Mouse (Mus musculus): ENCODE data around the gene Mpeg1. TPM values are rescaled to one million over a fixed set of nuclear protein-coding genes. Genes with fewer than 3 reads are reported as not detected.

Mpeg1 gene
- polyA plus RNA-seq, 1 experiment from 2014 or later: 0.41 TPM

DNA sequence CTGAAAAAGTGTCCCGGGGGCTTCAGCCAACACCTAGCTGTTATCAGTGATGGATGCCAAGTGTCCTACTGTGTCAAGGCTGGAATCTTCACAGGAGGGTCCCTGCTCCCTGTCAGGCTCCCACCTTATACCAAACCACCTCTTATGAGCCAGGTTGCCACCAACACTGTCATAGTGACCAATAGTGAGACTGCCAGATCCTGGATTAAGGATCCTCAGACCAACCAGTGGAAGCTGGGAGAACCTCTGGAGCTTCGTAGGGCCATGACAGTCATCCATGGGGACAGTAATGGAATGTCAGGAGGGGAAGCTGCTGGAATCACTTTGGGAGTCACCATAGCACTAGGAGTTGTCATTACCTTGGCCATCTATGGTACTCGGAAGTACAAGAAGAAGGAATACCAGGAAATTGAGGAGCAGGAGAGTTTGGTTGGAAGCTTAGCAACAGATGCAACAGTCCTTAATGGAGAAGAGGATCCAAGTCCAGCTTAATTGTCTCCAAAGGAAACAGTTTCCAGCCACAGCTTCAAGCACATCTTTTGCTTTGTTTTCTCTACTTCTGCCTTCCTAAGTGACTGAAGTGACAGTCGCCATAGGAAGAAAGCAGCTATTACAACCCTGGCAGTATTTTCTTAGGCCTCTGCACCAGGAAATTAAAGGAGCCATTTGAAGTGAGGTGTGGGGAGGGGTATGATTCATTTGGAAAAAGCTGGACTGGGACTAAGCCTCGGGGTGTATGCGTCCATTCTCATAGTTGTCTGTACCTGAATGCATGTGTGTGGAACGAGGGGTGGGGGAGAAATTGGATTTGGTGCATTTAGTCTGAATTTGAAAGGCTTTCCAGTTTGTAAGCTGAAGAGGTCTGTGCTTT, 2.5 kb downstream of the Mpeg1 start:
- 58% methylated on average over 7 of the region's 7 CpGs for WGBS
- peak; percentile 42 for DNase-seq (ENCODE audit: low spot score)
- no peak overlapping the region for H3K4me2 ChIP-seq (ENCODE audit: low read depth, low read length, severe bottlenecking)
- peak; percentile 55 for ATAC-seq (replicated peaks; ENCODE audit: low FRiP score)
- no peaks in the 10 kb centered on the region for H3K27me3 ChIP-seq (ENCODE audit: control insufficient read depth, insufficient read depth, low read length)
- H3K9me3 ChIP-seq (ENCODE audit: control insufficient read depth, low read length): no peaks in the 10 kb centered on the region
- no peak overlapping the region for H3K4me3 ChIP-seq (ENCODE audit: low read depth, low read length)
- no peak overlapping the region for H3K9ac ChIP-seq (ENCODE audit: low read length)
- no peaks in the 10 kb centered on the region for H3K4me1 ChIP-seq (replicated peaks; ENCODE audit: control insufficient read depth, insufficient read depth, low read length)
- no peaks in the 10 kb centered on the region; the same call in 1 of the 2 replicates for H3K36me3 ChIP-seq (ENCODE audit: control insufficient read depth, insufficient read depth, low read length)
- no peak overlapping the region for H3K27ac ChIP-seq (ENCODE audit: low read depth, low read length)

DNA sequence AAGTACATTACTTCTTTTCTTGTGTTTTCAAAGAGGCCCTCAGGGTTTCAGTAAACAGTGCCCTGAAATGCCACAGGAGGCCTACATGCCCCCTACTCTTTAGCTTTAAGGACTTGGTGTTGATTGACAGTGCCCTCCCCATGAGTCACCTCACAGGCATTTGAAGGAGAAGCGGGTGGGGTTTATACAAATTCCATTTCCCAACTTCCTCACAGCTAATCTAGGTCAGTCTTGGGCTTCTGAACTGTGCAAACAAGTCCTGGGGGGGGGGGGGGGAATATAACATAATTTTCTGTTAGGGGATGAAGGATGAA, 3.1 kb downstream of the Mpeg1 start:
- no peak overlapping the region for H3K27ac ChIP-seq (ENCODE audit: low read depth, low read length)
- 18% methylated on average over 1 of the region's 1 CpGs for WGBS
- peak; percentile 49 for DNase-seq (ENCODE audit: low spot score)
- H3K27me3 ChIP-seq (ENCODE audit: control insufficient read depth, insufficient read depth, low read length): no peaks in the 10 kb centered on the region
- H3K9me3 ChIP-seq (ENCODE audit: control insufficient read depth, low read length): no peaks in the 10 kb centered on the region
- peaks cover under 1% of the 10 kb centered on the region for H3K36me3 ChIP-seq (ENCODE audit: control insufficient read depth, insufficient read depth, low read length)
- H3K4me2 ChIP-seq (ENCODE audit: low read depth, low read length, severe bottlenecking): no peak overlapping the region
- H3K9ac ChIP-seq (ENCODE audit: low read length): no peak overlapping the region
- H3K4me1 ChIP-seq (replicated peaks; ENCODE audit: control insufficient read depth, insufficient read depth, low read length): no peaks in the 10 kb centered on the region
- peak; percentile 52 for ATAC-seq (replicated peaks; ENCODE audit: low FRiP score)
- no peak overlapping the region for H3K4me3 ChIP-seq (ENCODE audit: low read depth, low read length)

DNA sequence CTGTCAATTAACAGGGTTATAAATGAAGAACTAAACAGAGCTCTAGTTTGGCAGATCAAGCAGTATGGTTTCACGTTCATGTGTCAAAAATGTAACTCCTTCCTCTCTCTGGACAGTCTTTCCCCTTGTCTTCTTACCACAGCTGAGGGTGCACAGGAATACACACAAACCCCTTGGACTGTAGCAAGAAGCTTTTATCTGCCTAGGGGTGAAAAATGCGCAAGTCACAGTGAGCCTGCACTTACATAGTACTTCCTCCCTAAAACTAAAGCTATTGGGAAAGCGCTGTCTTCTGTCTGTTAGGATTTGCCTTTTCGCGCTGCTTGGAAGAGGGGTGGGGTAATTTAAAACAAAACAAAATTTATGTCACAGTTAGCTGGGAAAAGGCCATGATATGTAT, 3.5 kb downstream of the Mpeg1 start:
- no peak overlapping the region for H3K4me2 ChIP-seq (ENCODE audit: low read depth, low read length, severe bottlenecking)
- H3K36me3 ChIP-seq (ENCODE audit: control insufficient read depth, insufficient read depth, low read length): peaks cover 5% of the 10 kb centered on the region
- ATAC-seq (replicated peaks; ENCODE audit: low FRiP score) (no peak), DNase-seq (ENCODE audit: low spot score) (peak; percentile 14)
- H3K9me3 ChIP-seq (ENCODE audit: control insufficient read depth, low read length): no peaks in the 10 kb centered on the region
- H3K4me1 ChIP-seq (replicated peaks; ENCODE audit: control insufficient read depth, insufficient read depth, low read length): no peaks in the 10 kb centered on the region
- H3K27ac ChIP-seq (ENCODE audit: low read depth, low read length): no peak overlapping the region
- no peak overlapping the region for H3K9ac ChIP-seq (ENCODE audit: low read length)
- no peaks in the 10 kb centered on the region for H3K27me3 ChIP-seq (ENCODE audit: control insufficient read depth, insufficient read depth, low read length)
- WGBS: 83% methylated on average over 5 of the region's 5 CpGs
- H3K4me3 ChIP-seq (ENCODE audit: low read depth, low read length): no peak overlapping the region

DNA sequence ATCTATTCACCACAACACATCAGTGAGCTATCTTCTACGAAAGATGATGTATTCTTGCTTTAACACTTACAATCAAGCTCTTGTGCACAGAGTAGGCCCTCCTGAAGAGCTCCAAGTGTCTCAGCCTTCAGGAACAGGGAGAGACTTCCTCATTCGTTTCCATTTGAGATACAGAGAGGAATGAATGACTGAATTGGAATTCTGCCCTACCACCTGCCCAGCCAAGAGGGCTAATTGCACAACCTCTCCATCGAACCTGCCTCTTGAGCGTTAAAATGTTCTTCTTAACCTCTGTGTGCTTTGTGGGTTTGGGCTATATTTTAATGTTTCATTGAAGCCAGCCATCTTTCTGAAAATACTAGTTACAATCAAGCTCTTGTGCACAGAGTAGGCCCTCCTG, 4.1 kb downstream of the Mpeg1 start:
- ATAC-seq (replicated peaks; ENCODE audit: low FRiP score): no peak
- Histone ChIP-seq H3K4me1 (replicated peaks; ENCODE audit: control insufficient read depth, insufficient read depth, low read length) (no peaks in the 10 kb centered on the region), H3K9me3 (ENCODE audit: control insufficient read depth, low read length) (no peaks in the 10 kb centered on the region), H3K9ac (ENCODE audit: low read length) (no peak overlapping the region), H3K4me2 (ENCODE audit: low read depth, low read length, severe bottlenecking) (no peak overlapping the region), H3K27me3 (ENCODE audit: control insufficient read depth, insufficient read depth, low read length) (no peaks in the 10 kb centered on the region), H3K4me3 (ENCODE audit: low read depth, low read length) (no peak overlapping the region), H3K36me3 (ENCODE audit: control insufficient read depth, insufficient read depth, low read length) (peaks cover 10% of the 10 kb centered on the region), H3K27ac (ENCODE audit: low read depth, low read length) (no peak overlapping the region)
- DNase-seq (ENCODE audit: low spot score): no peak
- 82% methylated on average over 4 of the region's 4 CpGs for WGBS

DNA sequence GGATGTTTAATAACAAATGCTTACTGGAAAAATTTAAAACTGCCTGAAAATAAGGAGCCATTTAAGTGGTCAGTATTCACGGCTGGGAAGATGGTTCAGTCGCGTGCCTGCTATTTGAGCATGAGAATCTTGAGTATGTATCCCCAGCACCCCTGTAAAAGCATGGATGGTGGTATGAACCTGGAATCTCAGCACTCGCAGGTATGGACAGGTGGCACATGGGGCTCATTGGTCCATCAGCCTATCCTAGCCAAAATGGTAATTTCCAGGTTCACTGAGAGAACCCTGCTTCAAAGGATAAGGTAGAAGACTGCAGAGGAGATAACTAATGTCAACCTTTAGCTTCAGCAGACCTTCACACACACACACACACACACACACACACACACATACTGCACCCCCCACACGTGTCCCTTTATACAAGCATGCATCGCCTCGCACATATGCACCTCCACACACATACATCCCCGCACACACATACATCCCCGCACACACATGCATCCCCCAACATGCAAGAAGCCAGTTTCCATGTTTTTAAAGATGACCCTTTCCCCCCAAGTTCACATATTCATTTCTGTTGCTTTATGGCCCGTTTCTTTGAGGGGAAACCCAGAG, 5.1 kb downstream of the Mpeg1 start:
- Histone ChIP-seq H3K4me1 (replicated peaks; ENCODE audit: control insufficient read depth, insufficient read depth, low read length) (no peaks in the 10 kb centered on the region), H3K9ac (ENCODE audit: low read length) (no peak overlapping the region), H3K27me3 (ENCODE audit: control insufficient read depth, insufficient read depth, low read length) (no peaks in the 10 kb centered on the region), H3K9me3 (ENCODE audit: control insufficient read depth, low read length) (no peaks in the 10 kb centered on the region), H3K4me2 (ENCODE audit: low read depth, low read length, severe bottlenecking) (no peak overlapping the region), H3K27ac (ENCODE audit: low read depth, low read length) (no peak overlapping the region), H3K4me3 (ENCODE audit: low read depth, low read length) (no peak overlapping the region), H3K36me3 (ENCODE audit: control insufficient read depth, insufficient read depth, low read length) (peaks cover 10% of the 10 kb centered on the region)
- peak; percentile 45 for DNase-seq (ENCODE audit: low spot score)
- no peak for ATAC-seq (replicated peaks; ENCODE audit: low FRiP score)
- WGBS: 93% methylated on average over 10 of the region's 10 CpGs

DNA sequence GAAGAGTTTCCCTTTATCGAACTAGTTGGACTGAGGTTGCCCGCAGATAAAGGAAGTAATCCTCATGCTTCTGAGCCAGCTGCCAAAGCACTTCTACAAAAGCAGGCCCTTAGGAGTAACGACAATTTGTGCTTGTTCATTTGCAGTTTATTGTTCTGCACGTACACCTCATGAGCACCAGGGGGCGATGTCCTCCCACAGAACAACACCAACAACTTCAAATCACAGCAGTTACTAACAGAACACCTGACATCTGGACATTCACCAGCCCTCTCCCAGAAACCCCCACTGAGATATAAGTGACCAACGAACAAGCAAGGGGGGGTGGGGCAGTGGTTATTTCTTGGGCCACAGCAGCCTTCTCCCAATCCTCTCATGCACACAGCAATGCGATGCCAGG, 5.6 kb downstream of the Mpeg1 start:
- peaks cover 10% of the 10 kb centered on the region for H3K36me3 ChIP-seq (ENCODE audit: control insufficient read depth, insufficient read depth, low read length)
- H3K9ac ChIP-seq (ENCODE audit: low read length): no peak overlapping the region
- no peaks in the 10 kb centered on the region for H3K27me3 ChIP-seq (ENCODE audit: control insufficient read depth, insufficient read depth, low read length)
- no peak overlapping the region for H3K4me3 ChIP-seq (ENCODE audit: low read depth, low read length)
- DNase-seq (ENCODE audit: low spot score): peak; percentile 71
- H3K4me1 ChIP-seq (replicated peaks; ENCODE audit: control insufficient read depth, insufficient read depth, low read length): no peaks in the 10 kb centered on the region
- no peak overlapping the region for H3K4me2 ChIP-seq (ENCODE audit: low read depth, low read length, severe bottlenecking)
- WGBS: 30% methylated on average over 7 of the region's 7 CpGs
- H3K27ac ChIP-seq (ENCODE audit: low read depth, low read length): no peak overlapping the region
- ATAC-seq (replicated peaks; ENCODE audit: low FRiP score): peak; percentile 44
- no peaks in the 10 kb centered on the region for H3K9me3 ChIP-seq (ENCODE audit: control insufficient read depth, low read length)

DNA sequence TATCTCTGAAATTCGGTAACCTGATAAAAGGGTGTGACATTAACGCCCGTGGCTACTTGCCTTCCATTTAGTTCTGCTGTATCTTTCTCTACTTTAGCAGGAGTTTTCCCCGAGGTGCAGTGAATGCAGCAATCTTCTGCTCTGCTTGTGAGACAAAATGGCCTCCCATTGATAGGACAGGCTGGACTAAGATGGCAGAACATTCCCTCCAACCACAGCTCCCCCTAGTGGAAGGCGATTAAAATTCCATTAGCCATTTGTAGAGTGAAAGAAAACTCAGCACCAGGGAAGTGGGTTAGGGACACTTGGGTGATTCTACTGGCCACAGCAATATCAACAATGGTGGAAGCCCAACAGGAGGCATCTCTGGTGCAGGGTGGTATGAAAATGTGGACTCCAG, 6.9 kb downstream of the Mpeg1 start:
- peak; percentile 73 for DNase-seq (ENCODE audit: low spot score)
- H3K36me3 ChIP-seq (ENCODE audit: control insufficient read depth, insufficient read depth, low read length): peaks cover 10% of the 10 kb centered on the region
- H3K27me3 ChIP-seq (ENCODE audit: control insufficient read depth, insufficient read depth, low read length): no peaks in the 10 kb centered on the region
- H3K9ac ChIP-seq (ENCODE audit: low read length): no peak overlapping the region
- 82% methylated on average over 5 of the region's 5 CpGs for WGBS
- no peaks in the 10 kb centered on the region for H3K9me3 ChIP-seq (ENCODE audit: control insufficient read depth, low read length)
- no peak overlapping the region for H3K27ac ChIP-seq (ENCODE audit: low read depth, low read length)
- H3K4me1 ChIP-seq (replicated peaks; ENCODE audit: control insufficient read depth, insufficient read depth, low read length): no peaks in the 10 kb centered on the region
- ATAC-seq (replicated peaks; ENCODE audit: low FRiP score): no peak
- no peak overlapping the region for H3K4me3 ChIP-seq (ENCODE audit: low read depth, low read length)
- no peak overlapping the region for H3K4me2 ChIP-seq (ENCODE audit: low read depth, low read length, severe bottlenecking)

DNA sequence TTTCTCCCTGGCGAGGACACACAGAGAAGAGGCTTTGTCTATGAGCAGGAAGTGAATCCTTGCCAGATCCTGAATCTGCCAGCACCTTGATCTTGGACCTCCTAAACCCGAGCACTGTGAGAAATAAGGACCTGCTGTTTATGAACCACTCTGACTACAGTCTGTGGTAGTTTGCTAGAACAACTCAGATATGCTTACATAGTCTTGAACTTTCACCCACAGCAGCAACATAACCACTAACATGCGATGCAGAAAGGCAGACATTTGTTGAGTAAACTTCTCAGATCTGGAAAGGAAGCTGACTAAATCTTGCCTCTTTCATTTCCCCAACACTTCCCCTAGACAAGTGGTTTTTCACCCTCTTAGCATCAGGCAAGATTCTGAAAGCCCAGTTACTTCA, 11.3 kb downstream of the Mpeg1 start:
- H3K9me3 ChIP-seq (ENCODE audit: control insufficient read depth, low read length): no peaks in the 10 kb centered on the region
- WGBS: 83% methylated on average over 3 of the region's 3 CpGs
- H3K4me1 ChIP-seq (replicated peaks; ENCODE audit: control insufficient read depth, insufficient read depth, low read length): no peaks in the 10 kb centered on the region
- no peak overlapping the region for H3K27ac ChIP-seq (ENCODE audit: low read depth, low read length)
- H3K4me2 ChIP-seq (ENCODE audit: low read depth, low read length, severe bottlenecking): no peak overlapping the region
- no peaks in the 10 kb centered on the region for H3K27me3 ChIP-seq (ENCODE audit: control insufficient read depth, insufficient read depth, low read length)
- H3K9ac ChIP-seq (ENCODE audit: low read length): no peak overlapping the region
- ATAC-seq (replicated peaks; ENCODE audit: low FRiP score): no peak
- H3K36me3 ChIP-seq (ENCODE audit: control insufficient read depth, insufficient read depth, low read length): peaks cover 10% of the 10 kb centered on the region
- no peak overlapping the region for H3K4me3 ChIP-seq (ENCODE audit: low read depth, low read length)
- no peak for DNase-seq (ENCODE audit: low spot score)
